Mouse (Mus musculus): Measurements from ENCODE around the gene Ccdc13. TPM values are rescaled to one million over a fixed set of nuclear protein-coding genes. Genes with fewer than 3 reads are reported as not detected.

Ccdc13 gene
- polyA plus RNA-seq, 1 experiment from 2014 or later, result 3.6 TPM

DNA sequence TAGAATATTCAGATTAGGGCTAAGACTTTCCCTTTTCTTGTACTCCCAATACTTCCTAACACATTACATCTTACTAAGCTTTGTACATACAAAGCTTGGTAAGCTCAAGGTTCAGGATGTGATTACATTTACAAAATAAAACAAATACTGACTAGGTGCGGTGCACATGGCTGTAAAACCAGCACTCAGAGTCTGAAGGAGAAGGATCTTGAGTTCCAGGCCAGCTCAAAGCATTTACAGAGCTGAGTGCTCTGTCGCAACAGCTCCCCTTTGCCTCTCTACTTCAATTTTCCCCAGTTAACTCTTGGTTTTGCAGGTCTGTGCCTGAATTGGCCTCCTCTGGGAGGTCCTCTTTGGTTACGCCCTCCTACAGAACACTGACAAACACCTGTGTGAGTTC, 15.0 kb upstream of the Ccdc13 start:
- no peak overlapping the region for H3K4me3 ChIP-seq (ENCODE audit: low read length)
- H3K9ac ChIP-seq (ENCODE audit: low read depth, low read length), result no peak overlapping the region
- H3K36me3 ChIP-seq (ENCODE audit: control insufficient read depth, insufficient read depth, low read length), result peaks cover 4% of the 10 kb centered on the region; the same call in 1 of the 2 replicates
- ATAC-seq, result no peak
- no peak overlapping the region for H3K27ac ChIP-seq (ENCODE audit: low read depth, low read length)
- WGBS, result 97% methylated on average over 3 of the region's 3 CpGs
- no peaks in the 10 kb centered on the region for H3K27me3 ChIP-seq (replicated peaks; ENCODE audit: control insufficient read depth, insufficient read depth, low read length)
- H3K9me3 ChIP-seq (ENCODE audit: control insufficient read depth, low read length), result no peaks in the 10 kb centered on the region
- H3K4me2 ChIP-seq (ENCODE audit: low read length), result no peak overlapping the region
- H3K4me1 ChIP-seq (ENCODE audit: control insufficient read depth, insufficient read depth, low read depth, low read length), result no peaks in the 10 kb centered on the region

DNA sequence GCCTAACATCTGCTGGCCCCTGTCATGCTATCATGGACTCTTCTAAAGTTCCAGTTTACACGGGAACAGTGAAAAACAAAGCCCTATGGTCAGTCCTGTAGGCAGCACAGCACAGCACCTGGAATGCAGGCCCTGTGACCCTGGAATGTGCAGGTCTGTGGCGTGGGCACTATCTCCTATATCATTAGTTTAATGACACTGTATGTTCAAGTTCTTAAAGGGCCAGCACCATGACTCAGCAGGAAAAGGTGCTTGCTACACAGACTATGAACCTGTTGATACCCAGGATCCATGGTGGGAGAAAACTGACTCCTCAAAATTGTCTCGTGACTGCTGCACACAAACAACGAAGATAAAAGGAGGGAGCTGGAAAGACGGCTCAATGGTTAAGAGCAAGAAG, 8.6 kb upstream of the Ccdc13 start:
- Histone ChIP-seq H3K4me1 (ENCODE audit: control insufficient read depth, insufficient read depth, low read depth, low read length) (no peaks in the 10 kb centered on the region), H3K4me2 (ENCODE audit: low read length) (no peak overlapping the region), H3K4me3 (ENCODE audit: low read length) (no peak overlapping the region), H3K9ac (ENCODE audit: low read depth, low read length) (no peak overlapping the region), H3K27me3 (replicated peaks; ENCODE audit: control insufficient read depth, insufficient read depth, low read length) (no peaks in the 10 kb centered on the region), H3K9me3 (ENCODE audit: control insufficient read depth, low read length) (no peaks in the 10 kb centered on the region), H3K36me3 (ENCODE audit: control insufficient read depth, insufficient read depth, low read length) (peaks cover 6% of the 10 kb centered on the region; the same call in 1 of the 2 replicates), H3K27ac (ENCODE audit: low read depth, low read length) (no peak overlapping the region)
- no peak for ATAC-seq
- 86% methylated on average over 5 of the region's 5 CpGs for WGBS

DNA sequence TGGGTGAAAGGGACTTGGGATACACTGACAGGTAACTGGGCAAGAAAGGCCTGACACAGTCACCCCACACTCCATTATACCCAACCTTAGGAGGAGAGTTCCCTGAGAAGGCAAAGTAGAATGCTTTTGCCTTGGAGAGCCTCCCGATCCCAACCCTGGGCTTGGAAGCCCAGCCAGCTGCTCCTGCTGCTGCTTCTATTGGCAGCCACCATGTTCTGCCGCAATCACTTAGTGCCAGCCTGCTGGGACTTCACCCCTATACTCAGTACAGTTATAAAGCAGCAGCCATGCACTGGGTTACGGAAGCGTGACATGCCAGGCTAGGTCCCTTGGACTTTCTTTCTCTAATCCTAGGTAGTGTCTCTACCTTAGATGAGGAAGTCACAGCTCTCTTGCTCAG, 7.9 kb upstream of the Ccdc13 start:
- no peak for ATAC-seq
- Histone ChIP-seq H3K4me1 (ENCODE audit: control insufficient read depth, insufficient read depth, low read depth, low read length) (no peaks in the 10 kb centered on the region), H3K27ac (ENCODE audit: low read depth, low read length) (no peak overlapping the region), H3K4me2 (ENCODE audit: low read length) (no peak overlapping the region), H3K36me3 (ENCODE audit: control insufficient read depth, insufficient read depth, low read length) (peaks cover 5% of the 10 kb centered on the region; the same call in 1 of the 2 replicates), H3K4me3 (ENCODE audit: low read length) (no peak overlapping the region), H3K27me3 (replicated peaks; ENCODE audit: control insufficient read depth, insufficient read depth, low read length) (no peaks in the 10 kb centered on the region), H3K9ac (ENCODE audit: low read depth, low read length) (no peak overlapping the region), H3K9me3 (ENCODE audit: control insufficient read depth, low read length) (no peaks in the 10 kb centered on the region)
- WGBS, result 95% methylated on average over 4 of the region's 4 CpGs

DNA sequence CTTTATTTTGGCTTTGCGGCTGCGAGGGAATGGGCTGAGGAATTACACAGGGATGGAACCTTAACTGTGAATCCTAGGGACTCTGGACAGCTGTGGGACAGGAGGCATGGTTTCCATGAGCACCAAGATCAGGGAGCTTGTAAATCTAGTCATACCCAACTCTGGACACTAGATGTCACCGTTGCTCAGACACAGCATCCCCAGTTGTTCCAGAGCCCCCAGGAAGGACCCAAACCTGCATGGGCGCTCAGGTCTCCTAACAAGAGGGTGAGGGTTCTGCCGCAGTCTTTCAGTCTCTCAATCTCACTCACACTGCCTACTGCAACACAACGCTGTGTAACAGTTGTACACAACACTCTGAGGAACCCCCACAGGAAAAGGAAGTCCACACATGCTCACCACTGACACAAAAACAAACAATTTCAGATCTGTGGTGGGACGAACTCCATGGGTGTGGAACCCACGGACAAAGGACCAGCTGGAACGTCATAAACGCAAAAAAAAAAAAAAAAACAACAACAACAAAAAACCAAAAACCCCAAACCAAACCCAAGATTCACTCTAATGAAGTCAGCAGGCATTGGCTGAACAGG, 7.4 kb upstream of the Ccdc13 start:
- H3K36me3 ChIP-seq (ENCODE audit: control insufficient read depth, insufficient read depth, low read length), result peaks cover 2% of the 10 kb centered on the region; the same call in 1 of the 2 replicates
- no peak overlapping the region for H3K9ac ChIP-seq (ENCODE audit: low read depth, low read length)
- H3K4me2 ChIP-seq (ENCODE audit: low read length), result no peak overlapping the region
- no peaks in the 10 kb centered on the region for H3K9me3 ChIP-seq (ENCODE audit: control insufficient read depth, low read length)
- no peak overlapping the region for H3K4me3 ChIP-seq (ENCODE audit: low read length)
- H3K27ac ChIP-seq (ENCODE audit: low read depth, low read length), result no peak overlapping the region
- WGBS, result 54% methylated on average over 10 of the region's 10 CpGs
- ATAC-seq, result peak; percentile 51
- H3K4me1 ChIP-seq (ENCODE audit: control insufficient read depth, insufficient read depth, low read depth, low read length), result no peaks in the 10 kb centered on the region
- no peaks in the 10 kb centered on the region for H3K27me3 ChIP-seq (replicated peaks; ENCODE audit: control insufficient read depth, insufficient read depth, low read length)

DNA sequence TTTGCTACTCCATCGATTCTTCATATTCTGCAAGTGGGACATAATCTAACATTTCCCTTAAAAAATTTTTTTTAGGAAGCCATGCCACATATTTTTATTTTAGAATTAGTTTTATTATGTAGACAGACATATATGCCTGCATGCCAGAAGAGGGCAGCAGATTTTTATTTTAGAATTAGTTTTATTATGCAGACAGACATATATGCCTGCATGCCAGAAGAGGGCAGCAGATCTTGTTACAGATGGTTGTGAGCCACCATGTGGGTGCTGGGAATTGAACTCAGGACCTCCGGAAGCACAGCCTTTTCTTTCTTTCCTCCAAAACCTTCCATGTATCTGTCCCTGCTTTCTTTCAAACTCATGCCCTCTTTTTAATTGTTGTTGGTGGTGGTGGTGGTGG, 3.7 kb upstream of the Ccdc13 start:
- no peak overlapping the region for H3K4me2 ChIP-seq (ENCODE audit: low read length)
- ATAC-seq, result no peak
- H3K9me3 ChIP-seq (ENCODE audit: control insufficient read depth, low read length), result no peaks in the 10 kb centered on the region
- 96% methylated on average over 2 of the region's 2 CpGs for WGBS
- H3K9ac ChIP-seq (ENCODE audit: low read depth, low read length), result no peak overlapping the region
- H3K27ac ChIP-seq (ENCODE audit: low read depth, low read length), result no peak overlapping the region
- no peaks in the 10 kb centered on the region for H3K36me3 ChIP-seq (ENCODE audit: control insufficient read depth, insufficient read depth, low read length)
- H3K27me3 ChIP-seq (replicated peaks; ENCODE audit: control insufficient read depth, insufficient read depth, low read length), result no peaks in the 10 kb centered on the region
- no peak overlapping the region for H3K4me3 ChIP-seq (ENCODE audit: low read length)
- H3K4me1 ChIP-seq (ENCODE audit: control insufficient read depth, insufficient read depth, low read depth, low read length), result no peaks in the 10 kb centered on the region; the same call in 1 of the 2 replicates

DNA sequence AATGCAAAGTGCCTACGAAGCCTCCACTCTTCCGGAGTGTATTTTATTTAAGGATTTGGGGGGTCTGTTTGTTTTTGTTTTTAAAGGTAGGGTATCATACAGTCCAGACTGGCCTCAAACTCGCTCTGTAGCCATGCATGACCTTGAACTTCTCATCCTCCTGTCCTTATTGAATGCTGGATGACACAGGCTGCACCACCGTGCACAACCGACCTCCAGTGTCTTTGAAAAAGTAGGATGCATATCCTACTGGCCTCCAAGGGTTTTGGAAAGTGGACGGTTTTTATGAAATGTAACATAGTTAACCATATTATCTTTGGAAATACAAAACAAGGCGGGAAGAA, 333 bp upstream of the Ccdc13 start:
- Histone ChIP-seq H3K9me3 (ENCODE audit: control insufficient read depth, low read length) (peaks cover 2% of the 10 kb centered on the region; the same call in 1 of the 2 replicates), H3K27ac (ENCODE audit: low read depth, low read length) (no peak overlapping the region), H3K4me3 (ENCODE audit: low read length) (peak overlapping the region; percentile 46), H3K4me2 (ENCODE audit: low read length) (peak overlapping the region; percentile 65), H3K27me3 (replicated peaks; ENCODE audit: control insufficient read depth, insufficient read depth, low read length) (no peaks in the 10 kb centered on the region), H3K9ac (ENCODE audit: low read depth, low read length) (peak overlapping the region; percentile 41), H3K4me1 (ENCODE audit: control insufficient read depth, insufficient read depth, low read depth, low read length) (no peaks in the 10 kb centered on the region; the same call in 1 of the 2 replicates), H3K36me3 (ENCODE audit: control insufficient read depth, insufficient read depth, low read length) (no peaks in the 10 kb centered on the region)
- peak; percentile 66 for ATAC-seq
- 29% methylated on average over 7 of the region's 7 CpGs for WGBS

DNA sequence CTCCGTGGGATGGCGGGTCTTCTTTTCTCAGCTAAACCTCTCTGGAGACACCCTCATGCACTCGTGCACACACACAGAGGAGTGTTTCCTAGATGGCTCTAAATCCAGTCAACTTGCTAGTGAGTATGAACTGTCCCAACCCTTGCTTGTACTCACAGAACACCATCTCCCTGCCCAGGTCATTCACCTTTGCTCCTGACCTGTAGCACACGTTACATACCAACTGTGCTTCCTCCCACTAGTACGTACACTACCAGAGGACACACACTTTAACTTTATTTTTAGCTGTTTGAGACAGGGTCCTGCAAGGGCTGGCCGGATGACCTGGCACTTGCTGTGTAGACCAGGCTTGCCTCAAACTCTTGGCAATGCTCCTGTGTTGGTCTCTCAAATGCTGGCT, 1.3 kb downstream of the Ccdc13 start:
- no peak overlapping the region for H3K4me3 ChIP-seq (ENCODE audit: low read length)
- no peak overlapping the region for H3K9ac ChIP-seq (ENCODE audit: low read depth, low read length)
- no peak for ATAC-seq
- H3K27ac ChIP-seq (ENCODE audit: low read depth, low read length), result no peak overlapping the region
- 92% methylated on average over 6 of the region's 6 CpGs for WGBS
- H3K4me2 ChIP-seq (ENCODE audit: low read length), result no peak overlapping the region
- no peaks in the 10 kb centered on the region for H3K36me3 ChIP-seq (ENCODE audit: control insufficient read depth, insufficient read depth, low read length)
- H3K27me3 ChIP-seq (replicated peaks; ENCODE audit: control insufficient read depth, insufficient read depth, low read length), result no peaks in the 10 kb centered on the region
- H3K9me3 ChIP-seq (ENCODE audit: control insufficient read depth, low read length), result peaks cover 2% of the 10 kb centered on the region; the same call in 1 of the 2 replicates
- no peaks in the 10 kb centered on the region; the same call in 1 of the 2 replicates for H3K4me1 ChIP-seq (ENCODE audit: control insufficient read depth, insufficient read depth, low read depth, low read length)

DNA sequence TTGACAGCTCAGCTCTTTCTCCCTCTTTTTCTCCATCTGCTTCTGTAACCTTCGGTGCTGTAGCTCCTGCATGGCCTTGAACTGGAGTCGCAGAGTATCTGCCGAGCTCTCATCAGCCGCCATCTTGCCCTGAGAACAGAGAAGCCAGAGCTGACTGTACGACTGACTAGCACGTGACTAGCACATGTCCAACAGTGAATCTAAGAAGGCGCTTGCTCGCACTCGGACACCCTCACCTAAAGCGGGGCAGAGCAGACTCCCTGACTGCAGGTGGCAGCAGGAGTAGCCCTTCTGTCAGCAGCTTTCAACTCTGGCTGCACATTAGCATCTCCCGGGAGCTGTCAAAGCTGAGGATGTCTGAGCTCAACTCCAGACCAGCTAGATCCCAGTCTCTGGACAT, 5.4 kb downstream of the Ccdc13 start:
- ATAC-seq, result no peak
- 87% methylated on average over 11 of the region's 11 CpGs for WGBS
- no peaks in the 10 kb centered on the region for H3K4me1 ChIP-seq (ENCODE audit: control insufficient read depth, insufficient read depth, low read depth, low read length)
- no peaks in the 10 kb centered on the region for H3K36me3 ChIP-seq (ENCODE audit: control insufficient read depth, insufficient read depth, low read length)
- peaks cover 2% of the 10 kb centered on the region; the same call in 1 of the 2 replicates for H3K9me3 ChIP-seq (ENCODE audit: control insufficient read depth, low read length)
- no peak overlapping the region for H3K4me2 ChIP-seq (ENCODE audit: low read length)
- no peak overlapping the region for H3K9ac ChIP-seq (ENCODE audit: low read depth, low read length)
- no peak overlapping the region for H3K27ac ChIP-seq (ENCODE audit: low read depth, low read length)
- H3K27me3 ChIP-seq (replicated peaks; ENCODE audit: control insufficient read depth, insufficient read depth, low read length), result no peaks in the 10 kb centered on the region
- H3K4me3 ChIP-seq (ENCODE audit: low read length), result no peak overlapping the region

DNA sequence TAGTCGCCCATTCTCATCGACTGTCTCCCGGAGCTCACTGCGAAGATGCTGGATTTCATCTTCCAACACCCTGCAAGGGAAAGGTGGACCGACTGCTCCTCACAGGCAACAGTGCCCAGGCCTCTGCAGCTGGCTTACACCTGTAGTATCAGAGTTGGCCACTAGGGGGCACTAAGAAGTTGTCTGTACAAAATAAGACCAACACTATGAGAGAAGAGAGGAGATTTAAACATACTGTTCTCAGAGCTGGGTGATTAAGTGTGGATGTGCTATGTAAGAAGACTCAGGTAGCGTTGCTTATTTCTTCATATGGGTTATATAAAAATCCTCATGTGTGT, 8.3 kb downstream of the Ccdc13 start:
- H3K27me3 ChIP-seq (replicated peaks; ENCODE audit: control insufficient read depth, insufficient read depth, low read length), result no peaks in the 10 kb centered on the region
- peak; percentile 79 for ATAC-seq
- no peaks in the 10 kb centered on the region for H3K36me3 ChIP-seq (ENCODE audit: control insufficient read depth, insufficient read depth, low read length)
- no peak overlapping the region for H3K4me2 ChIP-seq (ENCODE audit: low read length)
- no peak overlapping the region for H3K9ac ChIP-seq (ENCODE audit: low read depth, low read length)
- peaks cover 2% of the 10 kb centered on the region; the same call in 1 of the 2 replicates for H3K9me3 ChIP-seq (ENCODE audit: control insufficient read depth, low read length)
- WGBS, result 24% methylated on average over 6 of the region's 6 CpGs
- no peak overlapping the region for H3K4me3 ChIP-seq (ENCODE audit: low read length)
- H3K27ac ChIP-seq (ENCODE audit: low read depth, low read length), result no peak overlapping the region
- no peaks in the 10 kb centered on the region for H3K4me1 ChIP-seq (ENCODE audit: control insufficient read depth, insufficient read depth, low read depth, low read length)

Data from hindbrain, embryonic 16.5 days (tissue).